Mouse (Mus musculus): ENCODE data around the gene Mecom. TPM values are rescaled to one million over a fixed set of nuclear protein-coding genes. Genes with fewer than 3 reads are reported as not detected.
A peak's percentile ranks its signal among the peaks of the same experiment; 100 is the strongest.

Gene Mecom
- polyA plus RNA-seq, 1 experiment: 7.3 TPM

DNA sequence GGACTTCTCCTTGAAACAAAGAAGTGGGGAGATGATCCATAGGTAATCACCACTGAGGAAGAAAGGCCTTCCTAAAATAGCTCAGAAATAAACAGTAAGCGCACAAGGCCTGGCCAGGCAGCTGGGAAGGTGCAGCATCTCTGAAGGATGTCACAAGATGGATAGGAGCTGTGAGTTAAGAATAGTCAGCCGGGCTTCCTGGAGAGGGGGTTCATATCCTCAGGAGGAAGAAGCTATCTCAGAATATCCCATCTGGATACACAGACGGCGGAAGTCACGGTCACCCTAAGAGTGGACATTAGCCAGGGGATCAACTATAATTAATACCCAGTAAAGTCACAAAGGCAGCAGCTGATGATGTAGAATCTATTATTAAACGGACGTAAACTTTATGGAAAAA, 471.3 kb downstream of the Mecom start:
- DNase-seq (ENCODE audit: low read depth): no peak
- TF ChIP-seq POLR2A (IDR thresholded peaks at IDR 0.05; ENCODE audit: borderline replicate concordance, extremely low read depth, insufficient read depth, insufficient read length, poor library complexity, severe bottlenecking) (no peak), CTCF (IDR thresholded peaks at IDR 0.05; ENCODE audit: borderline replicate concordance, extremely low read depth, insufficient read depth, insufficient read length) (no peak)

DNA sequence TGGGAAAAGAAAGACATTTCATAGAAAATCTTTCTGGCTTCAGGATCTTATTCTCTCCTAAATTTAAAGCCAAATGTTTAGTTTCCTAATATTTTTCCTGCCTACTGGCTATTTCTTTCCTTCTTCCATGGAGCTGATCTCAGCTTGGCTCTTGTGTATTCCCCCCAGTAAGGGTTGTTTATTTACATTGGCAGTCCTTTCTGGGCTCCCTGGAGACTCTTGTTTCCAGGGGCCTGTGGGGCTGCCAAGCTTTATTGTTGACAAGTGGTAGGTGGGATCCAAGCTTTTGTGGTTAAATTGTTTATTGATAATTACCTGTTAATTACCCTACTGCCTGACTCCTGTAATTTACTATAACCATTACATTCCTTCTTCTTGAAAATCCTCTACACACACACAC, 476.5 kb downstream of the Mecom start:
- TF ChIP-seq CTCF (IDR thresholded peaks at IDR 0.05; ENCODE audit: borderline replicate concordance, extremely low read depth, insufficient read depth, insufficient read length): no peak
- TF ChIP-seq POLR2A (IDR thresholded peaks at IDR 0.05; ENCODE audit: borderline replicate concordance, extremely low read depth, insufficient read depth, insufficient read length, poor library complexity, severe bottlenecking): no peak
- DNase-seq (ENCODE audit: low read depth): peak; percentile 28

DNA sequence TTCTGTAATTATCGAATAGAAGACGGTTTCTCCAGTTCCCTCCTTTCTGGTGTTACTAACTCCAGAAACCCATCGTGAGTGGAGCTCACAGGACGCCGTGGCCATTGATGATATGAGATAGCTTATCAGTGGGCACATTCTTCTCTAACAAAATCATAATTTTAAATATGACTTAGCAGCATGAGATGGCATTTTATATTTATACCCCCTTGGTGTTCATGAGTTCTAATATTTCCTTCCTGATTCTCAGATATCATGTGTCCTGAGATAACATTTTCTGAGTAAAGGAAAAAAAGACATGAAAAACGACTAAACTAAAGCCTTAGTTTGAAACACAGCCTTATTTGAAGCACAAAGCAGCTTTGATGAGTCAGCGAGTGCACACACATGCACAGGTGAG, 481.3 kb downstream of the Mecom start:
- no peak for TF ChIP-seq CTCF (IDR thresholded peaks at IDR 0.05; ENCODE audit: borderline replicate concordance, extremely low read depth, insufficient read depth, insufficient read length)
- no peak for TF ChIP-seq POLR2A (IDR thresholded peaks at IDR 0.05; ENCODE audit: borderline replicate concordance, extremely low read depth, insufficient read depth, insufficient read length, poor library complexity, severe bottlenecking)

DNA sequence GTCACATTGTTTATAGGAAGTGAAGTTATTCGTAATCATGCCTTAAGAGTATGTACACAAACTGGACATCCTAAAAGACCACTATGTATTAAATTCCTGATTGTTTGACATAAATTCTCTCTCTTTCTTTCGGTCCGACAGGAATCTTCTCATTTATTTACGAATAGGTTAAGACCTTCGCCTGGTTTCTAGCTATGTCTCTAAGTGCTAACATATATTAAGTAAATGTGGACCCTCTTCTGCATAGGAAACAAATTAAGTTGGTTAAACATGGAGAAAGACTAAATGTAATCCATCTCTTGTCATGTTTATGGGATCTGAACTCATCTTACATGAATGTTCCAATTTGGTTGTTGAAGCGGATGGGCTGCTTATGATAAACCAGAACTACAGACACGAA, 487.8 kb downstream of the Mecom start:
- DNase-seq (ENCODE audit: low read depth): no peak
- TF ChIP-seq POLR2A (IDR thresholded peaks at IDR 0.05; ENCODE audit: borderline replicate concordance, extremely low read depth, insufficient read depth, insufficient read length, poor library complexity, severe bottlenecking) (no peak), CTCF (IDR thresholded peaks at IDR 0.05; ENCODE audit: borderline replicate concordance, extremely low read depth, insufficient read depth, insufficient read length) (no peak)

More for the DNA sequence above, 481.3 kb downstream of the Mecom start:
- no peak for DNase-seq (ENCODE audit: low read depth)

DNA sequence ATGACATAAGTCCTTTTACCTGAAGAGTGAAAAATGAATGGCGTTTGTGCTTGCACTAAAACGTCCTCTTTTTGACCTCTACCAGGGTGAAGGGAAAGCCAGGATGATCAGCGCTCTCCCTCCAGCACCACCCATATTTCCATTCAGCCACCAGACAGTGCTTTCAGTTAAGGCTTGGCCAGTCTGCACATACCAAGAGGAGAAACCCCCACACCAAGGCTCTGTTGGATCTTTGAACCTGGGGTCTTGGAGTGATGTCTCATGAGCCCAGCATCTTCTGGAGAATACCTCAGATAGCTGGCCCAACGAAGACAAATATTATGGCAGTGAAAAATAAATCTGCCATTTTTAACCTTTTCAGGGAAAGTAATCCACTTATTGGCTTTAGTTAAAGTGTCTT, 488.2 kb downstream of the Mecom start:
- TF ChIP-seq POLR2A (IDR thresholded peaks at IDR 0.05; ENCODE audit: borderline replicate concordance, extremely low read depth, insufficient read depth, insufficient read length, poor library complexity, severe bottlenecking) (no peak), CTCF (IDR thresholded peaks at IDR 0.05; ENCODE audit: borderline replicate concordance, extremely low read depth, insufficient read depth, insufficient read length) (no peak)
- DNase-seq (ENCODE audit: low read depth): no peak

DNA sequence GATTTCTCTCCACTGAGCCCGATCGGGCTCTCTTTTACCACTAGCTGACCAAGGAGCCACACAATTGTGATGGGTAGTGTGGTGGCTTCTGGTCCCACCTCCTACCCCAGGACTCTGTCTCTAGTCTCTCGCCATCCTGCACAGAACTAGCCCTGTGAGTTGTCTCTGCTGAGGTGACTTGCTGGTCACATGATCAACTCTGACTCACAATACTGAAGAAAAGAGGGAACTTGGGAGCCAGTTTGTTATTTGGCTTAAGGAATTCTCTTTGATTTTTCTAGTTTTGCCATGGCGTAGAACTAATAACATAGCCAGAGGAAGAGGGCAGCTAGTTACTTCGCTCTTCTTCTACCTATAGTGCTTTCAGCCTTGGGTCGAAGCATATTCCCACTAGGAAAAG, 496.5 kb downstream of the Mecom start:
- DNase-seq (ENCODE audit: low read depth): no peak
- TF ChIP-seq CTCF (IDR thresholded peaks at IDR 0.05; ENCODE audit: borderline replicate concordance, extremely low read depth, insufficient read depth, insufficient read length) (no peak), POLR2A (IDR thresholded peaks at IDR 0.05; ENCODE audit: borderline replicate concordance, extremely low read depth, insufficient read depth, insufficient read length, poor library complexity, severe bottlenecking) (no peak)

DNA sequence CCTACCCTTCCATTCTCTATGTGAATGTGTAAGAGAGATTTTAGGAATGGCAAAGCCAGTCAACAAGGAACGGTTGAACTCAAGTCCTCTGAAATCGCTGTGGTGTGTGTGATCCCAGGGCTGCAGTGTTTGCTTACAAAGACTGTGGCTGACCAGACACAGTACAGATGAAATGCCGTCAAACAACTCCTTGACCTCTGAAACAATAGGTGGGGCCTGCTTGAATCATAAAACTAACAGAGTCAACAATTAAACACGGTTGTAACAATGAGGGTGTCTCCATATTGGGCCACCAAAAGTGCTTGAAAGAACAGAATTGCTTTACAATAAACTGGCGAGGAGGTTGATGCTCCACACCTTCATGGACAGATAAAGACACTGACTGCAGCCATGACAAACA, 497.0 kb downstream of the Mecom start:
- no peak for TF ChIP-seq CTCF (IDR thresholded peaks at IDR 0.05; ENCODE audit: borderline replicate concordance, extremely low read depth, insufficient read depth, insufficient read length)
- no peak for TF ChIP-seq POLR2A (IDR thresholded peaks at IDR 0.05; ENCODE audit: borderline replicate concordance, extremely low read depth, insufficient read depth, insufficient read length, poor library complexity, severe bottlenecking)
- DNase-seq (ENCODE audit: low read depth): no peak

DNA sequence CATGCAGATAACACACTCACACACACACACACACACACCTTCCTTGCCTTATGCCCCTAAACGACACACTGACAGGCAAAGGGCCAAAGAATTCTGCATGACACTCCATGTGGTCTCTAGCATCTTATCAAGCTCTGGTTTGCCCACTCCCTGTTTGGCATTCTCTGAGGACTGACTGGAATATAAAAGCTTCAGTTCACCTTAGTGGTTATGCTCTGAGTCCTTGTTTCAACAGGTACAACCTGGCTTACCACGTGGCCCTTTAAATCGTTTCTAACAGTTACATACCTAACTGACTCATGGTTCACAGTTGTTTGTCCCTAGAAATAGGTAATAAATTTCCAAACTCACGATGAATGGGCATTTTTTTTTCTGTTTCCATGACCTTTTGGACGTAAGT, 499.0 kb downstream of the Mecom start:
- no peak for DNase-seq (ENCODE audit: low read depth)
- TF ChIP-seq POLR2A (IDR thresholded peaks at IDR 0.05; ENCODE audit: borderline replicate concordance, extremely low read depth, insufficient read depth, insufficient read length, poor library complexity, severe bottlenecking) (no peak), CTCF (IDR thresholded peaks at IDR 0.05; ENCODE audit: borderline replicate concordance, extremely low read depth, insufficient read depth, insufficient read length) (no peak)

DNA sequence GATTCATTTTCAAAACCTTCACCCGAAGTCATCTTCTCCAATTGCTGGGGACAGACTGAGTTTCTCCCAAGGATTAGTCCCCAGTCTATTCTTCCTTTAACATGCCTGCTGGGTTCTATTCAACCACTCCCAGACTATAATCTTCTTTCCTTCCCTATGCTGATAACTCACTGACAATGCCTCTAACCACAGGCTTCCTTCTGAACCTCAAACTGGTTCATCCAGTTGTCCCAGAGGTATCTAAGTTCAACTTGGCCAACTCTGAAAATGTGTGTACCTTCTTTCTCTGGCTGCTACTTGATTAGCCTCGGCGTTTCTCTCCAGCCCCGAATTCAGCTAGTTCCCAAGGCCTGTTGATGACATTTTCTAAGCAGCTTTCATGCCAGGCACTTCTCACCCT, 499.7 kb downstream of the Mecom start:
- DNase-seq (ENCODE audit: low read depth): no peak
- TF ChIP-seq CTCF (IDR thresholded peaks at IDR 0.05; ENCODE audit: borderline replicate concordance, extremely low read depth, insufficient read depth, insufficient read length): no peak
- no peak for TF ChIP-seq POLR2A (IDR thresholded peaks at IDR 0.05; ENCODE audit: borderline replicate concordance, extremely low read depth, insufficient read depth, insufficient read length, poor library complexity, severe bottlenecking)

DNA sequence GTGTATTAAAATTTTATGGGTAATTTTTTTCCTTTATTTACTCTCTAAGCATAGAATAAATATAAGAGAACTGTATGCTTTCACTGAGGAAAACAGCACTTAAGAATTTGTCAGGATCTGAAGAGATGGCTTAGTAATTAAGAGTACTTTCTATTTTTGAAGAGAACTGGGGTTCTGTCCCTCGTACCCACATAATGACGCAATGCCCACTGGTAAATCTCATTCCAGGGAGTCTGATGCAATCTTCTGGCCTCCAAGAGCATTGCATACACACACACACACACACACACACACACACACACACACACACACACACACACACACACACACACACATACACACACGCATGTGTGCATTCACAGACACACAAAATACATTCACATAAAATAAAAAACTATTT, 504.3 kb downstream of the Mecom start:
- TF ChIP-seq CTCF (IDR thresholded peaks at IDR 0.05; ENCODE audit: borderline replicate concordance, extremely low read depth, insufficient read depth, insufficient read length): no peak
- TF ChIP-seq POLR2A (IDR thresholded peaks at IDR 0.05; ENCODE audit: borderline replicate concordance, extremely low read depth, insufficient read depth, insufficient read length, poor library complexity, severe bottlenecking): no peak

DNA sequence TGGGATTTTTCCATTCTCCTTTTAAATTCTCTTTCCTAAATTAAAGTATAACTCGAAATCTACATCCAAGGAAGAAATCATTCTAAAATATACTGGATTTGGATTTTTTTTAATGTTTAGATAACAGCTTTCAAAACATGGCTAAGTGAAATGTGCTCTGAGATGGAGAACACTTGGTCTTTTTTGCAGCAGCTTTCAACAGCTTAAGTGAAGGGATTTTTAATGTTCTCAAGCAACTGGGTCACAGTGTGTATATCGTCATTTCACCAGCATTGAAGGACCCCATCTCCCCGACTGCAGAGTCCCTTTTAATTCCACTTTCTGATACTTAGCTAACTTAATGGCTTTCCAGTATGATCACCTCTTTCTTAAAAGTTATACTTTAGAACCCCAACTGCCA, 509.3 kb downstream of the Mecom start:
- TF ChIP-seq CTCF (IDR thresholded peaks at IDR 0.05; ENCODE audit: borderline replicate concordance, extremely low read depth, insufficient read depth, insufficient read length): no peak
- TF ChIP-seq POLR2A (IDR thresholded peaks at IDR 0.05; ENCODE audit: borderline replicate concordance, extremely low read depth, insufficient read depth, insufficient read length, poor library complexity, severe bottlenecking): no peak
- DNase-seq (ENCODE audit: low read depth): no peak

More for the DNA sequence above, 504.3 kb downstream of the Mecom start:
- no peak for DNase-seq (ENCODE audit: low read depth)

DNA sequence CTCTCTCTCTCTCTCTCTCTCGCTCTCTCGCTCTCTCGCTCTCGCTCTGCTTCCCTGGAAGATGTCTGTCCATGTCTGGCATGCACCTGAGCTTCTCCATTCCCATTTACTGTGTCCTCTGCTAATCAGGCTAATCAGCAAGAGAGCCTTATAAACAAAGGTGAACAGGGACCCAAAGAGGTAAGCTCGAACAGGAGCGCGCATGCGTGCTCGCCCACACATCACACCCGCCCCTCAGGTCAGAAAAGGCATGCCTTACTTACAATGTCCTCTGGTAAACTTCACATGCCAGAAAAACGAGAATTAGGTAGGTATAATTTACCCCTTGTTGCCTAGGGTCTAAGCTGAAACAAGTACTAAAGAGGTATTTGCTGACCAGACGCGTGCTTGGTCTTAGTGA, 527.8 kb downstream of the Mecom start:
- no peak for DNase-seq (ENCODE audit: low read depth)
- TF ChIP-seq POLR2A (IDR thresholded peaks at IDR 0.05; ENCODE audit: borderline replicate concordance, extremely low read depth, insufficient read depth, insufficient read length, poor library complexity, severe bottlenecking): no peak
- TF ChIP-seq CTCF (IDR thresholded peaks at IDR 0.05; ENCODE audit: borderline replicate concordance, extremely low read depth, insufficient read depth, insufficient read length): no peak

DNA sequence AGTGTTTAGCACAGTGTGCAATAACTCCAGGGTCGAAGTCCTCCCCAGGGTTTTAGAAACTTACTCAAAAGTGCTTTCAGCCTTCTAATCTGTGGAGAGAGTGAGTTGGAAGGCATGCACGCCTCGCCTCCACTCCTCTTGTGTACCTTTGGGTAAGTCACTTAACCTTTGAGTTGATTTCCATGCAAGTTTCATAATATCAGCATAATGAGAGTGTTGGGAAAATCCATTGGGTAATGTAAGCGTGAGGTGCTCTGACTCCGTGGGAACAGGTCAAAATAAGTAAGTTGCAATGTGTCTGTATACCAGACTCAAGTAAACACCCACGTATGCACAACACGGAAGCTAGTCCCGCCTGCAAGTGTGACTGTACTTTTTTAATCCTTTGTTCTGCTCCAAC, 528.4 kb downstream of the Mecom start:
- TF ChIP-seq CTCF (IDR thresholded peaks at IDR 0.05; ENCODE audit: borderline replicate concordance, extremely low read depth, insufficient read depth, insufficient read length): no peak
- TF ChIP-seq POLR2A (IDR thresholded peaks at IDR 0.05; ENCODE audit: borderline replicate concordance, extremely low read depth, insufficient read depth, insufficient read length, poor library complexity, severe bottlenecking): no peak
- DNase-seq (ENCODE audit: low read depth): no peak

Measured in brain, embryonic 14.5 days (tissue).